Mouse (Mus musculus): ENCODE measurements around the gene Sh2b3. TPM values are rescaled to one million over a fixed set of nuclear protein-coding genes. Genes with fewer than 3 reads are reported as not detected.

The Sh2b3 gene
- total and polyA plus RNA-seq, 3 experiments: 22.8 to 38.3 (median 35.4) TPM

GRCm38 (mm10) chr5:121846322-121846721, 8.9 kb upstream of the Sh2b3 start:
- TF ChIP-seq ETS1 (conservative IDR thresholded peaks at IDR 0.05; ENCODE audit: low read depth, low read length) (no peak), CTCF (conservative IDR thresholded peaks at IDR 0.05 in 1 of 2, IDR thresholded peaks at IDR 0.05 in 1 of 2; ENCODE audit: low read depth in 2 of 2, low read length in 2 of 2) (no peak), SIN3A (IDR thresholded peaks at IDR 0.05; ENCODE audit: low read length) (no peak), UBTF (IDR thresholded peaks at IDR 0.05; ENCODE audit: low read depth, low read length) (no peak), E2F4 (IDR thresholded peaks at IDR 0.05; ENCODE audit: insufficient replicate concordance, low read depth, low read length) (no peak), SMC3 (IDR thresholded peaks at IDR 0.05; ENCODE audit: low read depth, low read length) (no peak), MAFK (IDR thresholded peaks at IDR 0.05; ENCODE audit: insufficient replicate concordance, low read length) (no peak), ZNF384 (IDR thresholded peaks at IDR 0.05; ENCODE audit: low read depth, low read length) (no peak), ZC3H11A (IDR thresholded peaks at IDR 0.05; ENCODE audit: low read depth, low read length) (no peak), TBP (conservative IDR thresholded peaks at IDR 0.05; ENCODE audit: low read depth, low read length) (no peak), CHD2 (IDR thresholded peaks at IDR 0.05; ENCODE audit: low read length) (no peak), ELF1 (IDR thresholded peaks at IDR 0.05; ENCODE audit: low read depth, low read length) (no peak), ZKSCAN1 (IDR thresholded peaks at IDR 0.05; ENCODE audit: borderline replicate concordance, low read depth, low read length) (no peak), EP300 (IDR thresholded peaks at IDR 0.05; ENCODE audit: low read length) (no peak), NRF1 (IDR thresholded peaks at IDR 0.05; ENCODE audit: low read depth, low read length) (no peak)

GRCm38 (mm10) chr5:121845361-121845760, 7.9 kb upstream of the Sh2b3 start:
- Histone ChIP-seq H3K27me3 (replicated peaks) (peaks cover 36% of the 10 kb centered on the region), H3K9me3 (replicated peaks; ENCODE audit: low read length) (peaks cover 8% of the 10 kb centered on the region), H3K27ac (ENCODE audit: insufficient read depth, low read depth) (no peak overlapping the region), H3K9ac (ENCODE audit: insufficient read depth, low read depth) (no peak overlapping the region), H3K79me2 (replicated peaks; ENCODE audit: control insufficient read depth, extremely low read depth, insufficient read depth, poor library complexity, severe bottlenecking) (no peaks in the 10 kb centered on the region), H3K4me1 (ENCODE audit: control insufficient read depth in 1 of 2, insufficient read depth in 2 of 2) (peaks cover 9 to 41% of the 10 kb centered on the region in 2 experiments; a peak in 3 of 4 replicates), H3K4me2 (ENCODE audit: insufficient read depth, low read depth, poor library complexity, severe bottlenecking) (no peak overlapping the region), H3K4me3 (replicated peaks in 1 of 3; ENCODE audit: low read depth in 2 of 3, low read length in 2 of 3, poor library complexity in 1 of 3) (no peak overlapping the region), H3K36me3 (replicated peaks in 1 of 2; ENCODE audit: control insufficient read depth in 1 of 2, insufficient read depth in 1 of 2, low read length in 1 of 2) (no peaks in the 10 kb centered on the region)
- DNase-seq (ENCODE audit: extremely low read depth): no peak
- in situ Hi-C loops (cut with MboI; ENCODE audit: low pct_ligation_motif_present, low pct_unique_long_range_greater_than_20kb, low sequenced_read_pairs) (loop anchor here (5.0 kb wide), 1 partner anchor 33 kb away; no protein-coding TSS in a partner anchor), dilution Hi-C loops (cut with MboI; ENCODE audit: extremely low pct_ligation_motif_present, extremely low pct_unique_long_range_greater_than_20kb, low sequenced_read_pairs) (no loop called here)
- no peak for TF ChIP-seq EP300 (IDR thresholded peaks at IDR 0.05; ENCODE audit: low read length)
- no peak for TF ChIP-seq SIN3A (IDR thresholded peaks at IDR 0.05; ENCODE audit: low read length)
- TF ChIP-seq GABPA (IDR thresholded peaks at IDR 0.05; ENCODE audit: insufficient replicate concordance, low read depth, low read length): no peak
- no peak for TF ChIP-seq MYC (IDR thresholded peaks at IDR 0.05; ENCODE audit: low read depth, low read length)
- no peak for TF ChIP-seq CTCF (conservative IDR thresholded peaks at IDR 0.05 in 1 of 2, IDR thresholded peaks at IDR 0.05 in 1 of 2; ENCODE audit: low read depth in 2 of 2, low read length in 2 of 2)
- no peak for TF ChIP-seq JUN (IDR thresholded peaks at IDR 0.05; ENCODE audit: insufficient read depth, low read depth, low read length)

More at GRCm38 (mm10) chr5:121846322-121846721, 8.9 kb upstream of the Sh2b3 start:
- peaks cover 3% of the 10 kb centered on the region for H3K9me3 ChIP-seq (replicated peaks; ENCODE audit: low read length)
- no peak overlapping the region for H3K27ac ChIP-seq (ENCODE audit: insufficient read depth, low read depth)
- no peak overlapping the region for H3K4me3 ChIP-seq (replicated peaks in 1 of 3; ENCODE audit: low read depth in 2 of 3, low read length in 2 of 3, poor library complexity in 1 of 3)
- H3K79me2 ChIP-seq (replicated peaks; ENCODE audit: control insufficient read depth, extremely low read depth, insufficient read depth, poor library complexity, severe bottlenecking): no peaks in the 10 kb centered on the region
- H3K4me2 ChIP-seq (ENCODE audit: insufficient read depth, low read depth, poor library complexity, severe bottlenecking): no peak overlapping the region
- in situ Hi-C loops (cut with MboI; ENCODE audit: low pct_ligation_motif_present, low pct_unique_long_range_greater_than_20kb, low sequenced_read_pairs): loop anchor here (5.0 kb wide), 1 partner anchor 34 kb away; no protein-coding TSS in a partner anchor
- H3K36me3 ChIP-seq (replicated peaks in 1 of 2; ENCODE audit: control insufficient read depth in 1 of 2, insufficient read depth in 1 of 2, low read length in 1 of 2): no peaks in the 10 kb centered on the region
- dilution Hi-C loops (cut with MboI; ENCODE audit: extremely low pct_ligation_motif_present, extremely low pct_unique_long_range_greater_than_20kb, low sequenced_read_pairs): no loop called here
- no peak overlapping the region for H3K9ac ChIP-seq (ENCODE audit: insufficient read depth, low read depth)
- DNase-seq (ENCODE audit: extremely low read depth): no peak
- H3K4me1 ChIP-seq (ENCODE audit: control insufficient read depth in 1 of 2, insufficient read depth in 2 of 2): peaks cover 9 to 44% of the 10 kb centered on the region in 2 experiments; a peak in 3 of 4 replicates
- peaks cover 36% of the 10 kb centered on the region for H3K27me3 ChIP-seq (replicated peaks)
